Mouse (Mus musculus) embryonic stem cell, embryonic (primary cell): ENCODE measurements around the gene Glrx5.

ENCODE experiments used
- CTCF ChIA-PET, 4 experiments: fragments of 300-600 bp in 2 of 4; fragments of 350-600 bp in 2 of 4; sonication (Branson Sonifier 250); formaldehyde crosslinking; loops; one replicate each; lab custom pipeline; 2022; ENCODE audit warnings: inconsistent platforms in 2 of 4; lab: Charles Lee
- POLR2A ChIA-PET, 4 experiments: fragments of 300-600 bp in 2 of 4; fragments of 350-600 bp in 2 of 4; sonication (Branson Sonifier 250); formaldehyde crosslinking; loops; one replicate each; lab custom pipeline; 2022; ENCODE audit warnings: antibody characterized with exemption in 4 of 4, inconsistent platforms in 1 of 4; lab: Charles Lee

The Glrx5 gene

GRCm38 (mm10) chr12:105000487-105001283, 31.8 kb upstream of the Glrx5 start:
- CTCF ChIA-PET: interaction anchor here (0.5 to 1.7 kb wide), 8 partner anchors 16 to 861 kb away, joined by 3 to 6 read pairs (median 4); no protein-coding TSS in a partner anchor
- POLR2A ChIA-PET: interaction anchor here in 3 of 4 experiments (0.6 to 2.8 kb wide), 17 partner anchors 9 to 239 kb away, joined by 3 to 20 read pairs (median 3); partner anchors contain the start of genes Syne3 (in 2 of the 3) and Glrx5 (in 1 of the 3)

DNA sequence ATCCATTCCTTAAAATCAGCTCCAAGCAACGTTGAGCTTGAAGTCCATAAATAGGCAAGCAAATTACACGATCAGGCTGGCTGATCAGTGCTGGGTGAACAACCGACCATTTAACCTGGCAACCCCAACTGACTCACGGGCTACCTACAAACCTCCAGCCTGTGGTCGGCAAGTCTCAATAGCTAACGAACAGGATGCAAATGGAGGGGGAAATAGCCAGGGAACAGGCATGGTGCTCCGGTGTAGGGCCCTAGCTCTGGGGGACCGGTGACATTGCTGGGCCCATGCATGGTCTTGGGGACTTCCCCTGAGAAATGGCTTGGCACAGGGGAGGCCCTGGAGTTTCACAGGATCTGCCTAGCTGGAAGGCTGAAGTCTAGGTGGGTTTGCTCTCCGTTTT, 31.2 kb upstream of the Glrx5 start:
- CTCF ChIA-PET: interaction anchor here (0.5 to 1.8 kb wide), 7 partner anchors 16 to 860 kb away, joined by 3 to 6 read pairs (median 4); no protein-coding TSS in a partner anchor
- POLR2A ChIA-PET: interaction anchor here in 2 of 4 experiments (0.6 to 2.0 kb wide), 9 partner anchors 8 to 104 kb away, joined by 3 to 8 read pairs (median 4); partner anchors contain the start of genes Glrx5 (in 1 of the 2) and Syne3 (in 1 of the 2)

GRCm38 (mm10) chr12:105002340-105003132, 30.0 kb upstream of the Glrx5 start:
- POLR2A ChIA-PET: interaction anchor here in 3 of 4 experiments (0.6 to 1.5 kb wide), 8 partner anchors 9 to 241 kb away, joined by 3 to 5 read pairs (median 3); partner anchors contain the start of gene Glrx5 (in 1 of the 3)
- CTCF ChIA-PET: interaction anchor here in 3 of 4 experiments (0.8 to 2.6 kb wide), 12 partner anchors 16 to 71 kb away, joined by 3 to 16 read pairs (median 4); no protein-coding TSS in a partner anchor

DNA sequence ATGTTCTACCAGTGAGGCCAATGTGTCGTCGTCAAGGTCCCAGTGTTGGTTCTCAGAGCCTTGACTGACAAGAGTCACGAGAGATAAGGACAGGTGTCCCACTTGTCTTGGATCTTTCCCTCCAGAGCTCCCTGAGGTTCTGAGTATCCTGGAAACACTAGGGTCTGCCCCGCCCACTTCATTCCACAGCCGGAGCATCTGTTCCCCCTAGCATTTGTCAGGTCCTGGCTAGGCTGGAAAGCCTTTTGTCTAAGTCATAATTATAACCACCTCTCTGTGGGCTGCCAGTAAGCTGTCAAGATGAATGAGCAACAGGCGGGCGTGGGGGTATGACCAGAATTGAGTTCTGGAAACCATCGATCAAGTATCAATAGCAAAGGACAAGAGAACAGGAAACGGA, 29.3 kb upstream of the Glrx5 start:
- POLR2A ChIA-PET: interaction anchor here in 3 of 4 experiments (0.6 to 1.5 kb wide), 7 partner anchors 8 to 242 kb away, joined by 3 to 5 read pairs (median 3); partner anchors contain the start of gene Glrx5 (in 1 of the 3)
- CTCF ChIA-PET: interaction anchor here in 3 of 4 experiments (0.8 to 2.6 kb wide), 10 partner anchors 17 to 71 kb away, joined by 3 to 16 read pairs (median 5); no protein-coding TSS in a partner anchor

GRCm38 (mm10) chr12:105003715-105004114, 28.8 kb upstream of the Glrx5 start:
- CTCF ChIA-PET: interaction anchor here in 3 of 4 experiments (0.6 to 2.6 kb wide), 7 partner anchors 17 to 70 kb away, joined by 3 to 16 read pairs (median 3); no protein-coding TSS in a partner anchor
- POLR2A ChIA-PET: interaction anchor here in 2 of 4 experiments (0.6 to 1.6 kb wide), 3 partner anchors 8 to 24 kb away, joined by 3 to 5 read pairs (median 3); no protein-coding TSS in a partner anchor

- CTCF ChIA-PET: interaction anchor here (0.5 to 2.6 kb wide), 6 partner anchors 17 to 493 kb away, joined by 3 to 14 read pairs (median 6); no protein-coding TSS in a partner anchor
- POLR2A ChIA-PET: interaction anchor here in 1 of 4 experiments (1.6 kb wide), 1 partner anchor 23 kb away, joined by 3 read pairs; no protein-coding TSS in a partner anchor
Measured at GRCm38 (mm10) chr12:105004956-105005714, 27.4 kb upstream of the Glrx5 start.

- POLR2A ChIA-PET: interaction anchor here in 1 of 4 experiments (0.7 kb wide), 1 partner anchor 21 kb away, joined by 3 read pairs; no protein-coding TSS in a partner anchor
- CTCF ChIA-PET: interaction anchor here in 2 of 4 experiments (0.5 to 1.4 kb wide), 4 partner anchors 17 to 438 kb away, joined by 3 to 9 read pairs (median 6); no protein-coding TSS in a partner anchor
Measured at GRCm38 (mm10) chr12:105005715-105005972, 26.8 kb upstream of the Glrx5 start.

GRCm38 (mm10) chr12:105008150-105008549, 24.3 kb upstream of the Glrx5 start:
- ChIA-PET POLR2A (interaction anchor here in 3 of 4 experiments (0.7 to 2.9 kb wide), 9 partner anchors 9 to 24 kb away, joined by 3 to 20 read pairs (median 5); partner anchors contain the start of gene Glrx5 (in 1 of the 3)), CTCF (interaction anchor here in 3 of 4 experiments (0.6 to 1.9 kb wide), 9 partner anchors 17 to 460 kb away, joined by 3 to 13 read pairs (median 3); no protein-coding TSS in a partner anchor)

DNA sequence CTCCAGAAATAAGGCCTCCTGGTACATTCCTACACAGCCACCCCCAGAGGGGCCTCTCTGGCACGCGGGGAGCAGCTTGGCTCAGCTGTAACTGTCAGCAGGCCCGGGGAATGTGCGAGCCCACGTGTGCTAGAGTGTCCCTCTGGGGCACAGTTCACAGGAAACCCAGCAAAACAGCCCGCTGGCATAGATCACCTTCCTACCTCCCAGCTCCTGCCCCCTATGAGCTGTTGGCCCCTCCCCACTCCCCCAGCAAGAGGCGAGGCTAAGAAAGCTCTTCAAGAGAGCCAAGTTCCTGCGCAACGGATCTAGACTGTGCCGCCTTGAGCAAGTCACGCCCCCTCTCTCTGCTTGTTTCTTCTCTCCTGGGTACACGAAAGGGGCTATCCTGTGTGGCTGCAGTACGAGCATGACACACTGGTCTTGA, 23.7 kb upstream of the Glrx5 start:
- POLR2A ChIA-PET: interaction anchor here in 3 of 4 experiments (0.5 to 2.9 kb wide), 12 partner anchors 8 to 574 kb away, joined by 3 to 20 read pairs (median 5); partner anchors contain the start of gene Glrx5 (in 1 of the 3)
- CTCF ChIA-PET: interaction anchor here (0.6 to 1.9 kb wide), 10 partner anchors 17 to 459 kb away, joined by 3 to 13 read pairs (median 3); no protein-coding TSS in a partner anchor

DNA sequence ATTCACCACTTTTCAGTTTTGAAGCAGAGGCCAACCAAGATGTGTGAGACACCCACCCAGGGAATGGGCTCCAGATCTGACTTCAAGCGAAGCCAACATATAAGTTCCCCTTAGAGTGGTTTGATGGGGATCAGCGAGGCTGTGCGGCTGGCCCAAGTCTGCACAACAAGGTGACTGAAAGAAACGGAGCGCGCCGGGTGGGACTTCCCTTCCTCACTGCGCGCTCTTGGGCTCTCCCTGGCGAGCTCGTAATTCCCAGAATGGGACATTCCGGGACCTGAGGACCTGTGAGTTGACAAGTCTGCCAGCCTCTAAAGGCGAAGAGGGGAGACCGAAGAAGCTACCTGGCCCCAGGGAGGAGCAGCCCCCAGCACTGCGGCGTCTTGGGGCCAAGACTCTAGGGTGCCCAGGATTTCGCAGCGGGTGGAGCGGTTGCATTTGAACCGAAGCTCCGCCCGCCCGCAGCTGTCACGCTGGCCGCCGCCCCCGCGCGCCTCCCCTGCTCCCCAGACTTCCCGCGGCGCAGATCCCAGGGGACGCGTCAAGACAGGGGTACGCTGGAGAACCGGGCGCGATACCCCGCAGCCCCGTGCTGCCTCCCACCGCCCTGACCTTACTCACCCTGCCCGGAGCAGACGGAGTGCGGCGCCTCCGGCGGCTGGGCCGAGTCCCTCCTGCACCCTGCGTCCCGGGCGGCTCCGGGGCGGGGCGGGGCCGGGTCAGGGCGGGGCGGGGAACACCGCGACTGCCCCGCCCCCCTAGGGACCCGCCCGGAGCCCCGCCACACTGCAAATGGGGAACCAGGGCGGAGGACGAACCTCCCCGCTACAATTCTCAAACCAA, 22.9 kb upstream of the Glrx5 start, which contains the start of gene Syne3:
Gene Syne3 (minus strand): TSS at position 440 of the 843 bp plus-strand sequence.
- CTCF ChIA-PET: interaction anchor here in 2 of 4 experiments (0.7 to 1.9 kb wide), 6 partner anchors 16 to 215 kb away, joined by 3 to 13 read pairs (median 3); no protein-coding TSS in a partner anchor
- POLR2A ChIA-PET: interaction anchor here in 3 of 4 experiments (0.5 to 2.9 kb wide), 11 partner anchors 9 to 573 kb away, joined by 3 to 20 read pairs (median 5); partner anchors contain the start of gene Glrx5 (in 1 of the 3)

GRCm38 (mm10) chr12:105010213-105010790, 22.2 kb upstream of the Glrx5 start:
- ChIA-PET POLR2A (interaction anchor here in 1 of 4 experiments (1.5 to 2.9 kb wide), 3 partner anchors 10 to 249 kb away, joined by 4 to 20 read pairs (median 14); no protein-coding TSS in a partner anchor), CTCF (interaction anchor here in 2 of 4 experiments (0.5 to 1.9 kb wide), 4 partner anchors 15 to 94 kb away, joined by 3 to 13 read pairs (median 4); no protein-coding TSS in a partner anchor)

- CTCF ChIA-PET: interaction anchor here in 2 of 4 experiments (0.5 to 1.6 kb wide), 3 partner anchors 16 to 593 kb away, joined by 3 to 6 read pairs (median 4); no protein-coding TSS in a partner anchor
Measured at GRCm38 (mm10) chr12:105011589-105011988, 20.9 kb upstream of the Glrx5 start.

GRCm38 (mm10) chr12:105012314-105012713, 20.2 kb upstream of the Glrx5 start:
- POLR2A ChIA-PET: interaction anchor here in 2 of 4 experiments (0.6 to 1.5 kb wide), 8 partner anchors 9 to 213 kb away, joined by 3 to 4 read pairs (median 3); no protein-coding TSS in a partner anchor
- CTCF ChIA-PET: interaction anchor here in 2 of 4 experiments (0.6 to 1.7 kb wide), 6 partner anchors 15 to 486 kb away, joined by 3 to 5 read pairs (median 4); no protein-coding TSS in a partner anchor

More at GRCm38 (mm10) chr12:105011589-105011988, 20.9 kb upstream of the Glrx5 start:
- POLR2A ChIA-PET: interaction anchor here in 1 of 4 experiments (0.8 to 1.5 kb wide), 8 partner anchors 9 to 213 kb away, joined by 3 to 4 read pairs (median 3); partner anchors contain the start of gene Glrx5

DNA sequence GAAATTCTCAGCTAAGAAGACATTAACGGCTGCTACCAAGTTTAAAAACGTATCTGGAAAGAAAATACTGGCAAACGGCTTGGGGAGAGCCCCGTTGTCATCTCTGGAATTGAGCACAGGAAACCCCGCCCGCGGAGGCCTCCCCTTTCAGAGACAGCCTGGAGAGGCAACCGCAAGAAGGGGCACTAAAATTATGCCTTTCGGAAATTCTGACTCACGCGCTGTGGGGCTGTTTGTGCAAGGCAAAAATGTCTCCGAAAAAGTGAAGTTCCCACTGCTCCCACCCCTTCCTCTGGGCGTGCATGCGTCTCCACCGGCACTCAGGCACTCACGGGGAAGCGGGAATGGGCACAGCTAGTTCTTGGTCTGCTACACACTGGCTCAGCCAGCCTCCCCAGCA, 19.4 kb upstream of the Glrx5 start:
- ChIA-PET POLR2A (interaction anchor here in 2 of 4 experiments (1.1 to 1.4 kb wide), 3 partner anchors 8 to 16 kb away, joined by 3 to 4 read pairs (median 3); no protein-coding TSS in a partner anchor), CTCF (interaction anchor here in 3 of 4 experiments (0.6 to 1.7 kb wide), 6 partner anchors 15 to 178 kb away, joined by 3 to 5 read pairs (median 3); no protein-coding TSS in a partner anchor)
